Mouse (Mus musculus) testis, adult 2 months (tissue): ENCODE measurements around the gene Tmem181a.
"Not testable (repeated sequence)": the region's sequence is repeated elsewhere in the genome, so short reads cannot be mapped to it uniquely, and the experiment has no call there.

Experiments used
- CTCF ChIP-seq: fragments of 200-500 bp; IDR thresholded peaks from 2 replicates; pipeline ENCODE4 v1.5.1; 2012; ENCODE audit warnings: low read depth, mild to moderate bottlenecking, inconsistent platforms, low read length, moderate library complexity; ENCODE audit not compliant: control insufficient read depth, insufficient read depth, insufficient replicate concordance
- POLR2A ChIP-seq: fragments of 200-500 bp; IDR thresholded peaks from 2 replicates; pipeline ENCODE4 v1.6.1; 2012; ENCODE audit warnings: low read depth, mild to moderate bottlenecking, inconsistent platforms, low read length, moderate library complexity; ENCODE audit not compliant: control insufficient read depth

DNA sequence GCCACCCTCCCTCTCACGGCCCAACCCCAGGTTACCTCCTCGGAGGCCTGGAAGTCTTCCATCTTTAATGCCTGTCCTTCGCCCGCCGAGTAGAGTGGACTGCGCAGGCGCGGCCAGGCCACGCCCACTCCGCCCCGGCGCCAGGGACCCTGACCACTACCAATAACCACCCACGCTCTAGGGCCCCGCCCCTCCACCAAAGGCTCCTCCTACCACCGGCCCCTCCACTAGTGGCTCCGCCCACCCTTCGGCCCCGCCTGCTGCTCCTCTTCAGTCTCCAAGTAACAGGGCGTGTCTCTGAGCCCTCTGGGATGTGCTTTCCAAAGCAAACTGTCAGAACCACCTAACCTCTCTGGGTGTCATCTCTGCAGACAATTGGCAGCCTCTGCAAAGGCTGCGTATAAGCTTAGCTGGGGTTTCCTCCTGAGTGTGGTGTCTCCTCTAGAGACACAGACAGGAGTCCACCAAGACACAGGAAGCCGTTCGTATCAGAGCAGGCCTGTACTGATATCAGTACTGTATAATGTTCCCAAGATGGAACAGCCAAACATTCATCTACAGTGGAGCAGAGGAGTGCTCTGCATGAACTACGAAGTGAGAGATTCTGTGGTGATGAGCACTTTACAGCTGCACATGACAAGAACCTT, 60.8 kb downstream of the Tmem181a start, which contains the start of gene Dynlt1a:
- peak; percentile 74 for TF ChIP-seq POLR2A
- TF ChIP-seq CTCF = not testable (repeated sequence)
